Mouse (Mus musculus) lung, adult 2 months (tissue): ENCODE measurements around the gene Tspyl3. TPM values are rescaled to one million over a fixed set of nuclear protein-coding genes. Genes with fewer than 3 reads are reported as not detected.

Experiments
- DNase-seq: peaks from one replicate; pipeline ENCODE4 v3.0.0; 2022
- H3K4me1 ChIP-seq: fragments of 200-500 bp; 2 replicates; pipeline ENCODE4 v1.6.1; 2011; ENCODE audit warnings: low read length; ENCODE audit not compliant: control insufficient read depth, insufficient read depth
- H3K4me3 ChIP-seq: fragments of 200-500 bp; replicated peaks from 2 replicates; pipeline ENCODE3; 2011; ENCODE audit warnings: low read depth, mild to moderate bottlenecking, control low read depth, low read length; ENCODE audit errors: extremely low read depth
- CTCF ChIP-seq: fragments of 200-500 bp; IDR thresholded peaks from 2 replicates; pipeline ENCODE4 v1.5.1; 2011; ENCODE audit warnings: mild to moderate bottlenecking, low read length, control low read depth; ENCODE audit not compliant: insufficient read depth
- POLR2A ChIP-seq: fragments of 200-500 bp; IDR thresholded peaks from 2 replicates; pipeline ENCODE4 v1.6.1; 2011; ENCODE audit warnings: low read depth, mild to moderate bottlenecking, control low read depth, low read length, borderline replicate concordance; ENCODE audit errors: extremely low read depth
- WGBS: fragments of 180-500 bp; shearing (Covaris S2); methylation state at CpG from one replicate; pipeline ENCODE4 v1.1.7; 2018; 5-methylcytosine and 5-hydroxymethylcytosine counted together
- polyA plus RNA-seq: library from polyadenylated mRNA; depleted of rRNA; stranded (reverse); fragments of >200 nt; gene quantifications from 2 replicates; pipeline ENCODE4 v1.2.3, GENCODE M21; 2012

Tspyl3 gene
- polyA plus RNA-seq, 1 experiment, result 9.3 TPM

DNA sequence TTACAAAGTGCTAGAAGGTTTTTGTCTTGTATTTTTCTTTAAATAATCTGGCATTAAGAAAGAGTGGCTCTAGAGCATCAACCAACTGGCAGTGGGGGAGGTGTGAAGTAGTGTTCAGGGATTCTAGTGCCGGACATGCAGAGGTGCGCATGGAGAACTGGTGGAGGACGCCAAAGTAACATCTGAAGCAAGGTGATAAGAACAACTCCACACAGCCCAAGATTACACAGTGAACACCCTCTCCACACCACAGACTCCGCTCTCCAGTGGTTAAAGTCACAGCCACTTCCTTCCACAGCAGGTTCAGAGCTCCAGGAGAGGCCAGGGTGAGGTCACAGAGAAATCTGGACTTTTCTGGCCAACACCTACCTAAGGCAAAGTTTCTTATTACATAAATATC, 2.7 kb upstream of the Tspyl3 start:
- TF ChIP-seq POLR2A (no peak), CTCF (no peak)
- H3K4me3 ChIP-seq, result no peak overlapping the region
- no peak for DNase-seq
- WGBS, result 58% methylated on average over 4 of the region's 4 CpGs
- peaks cover 10% of the 10 kb centered on the region for H3K4me1 ChIP-seq

DNA sequence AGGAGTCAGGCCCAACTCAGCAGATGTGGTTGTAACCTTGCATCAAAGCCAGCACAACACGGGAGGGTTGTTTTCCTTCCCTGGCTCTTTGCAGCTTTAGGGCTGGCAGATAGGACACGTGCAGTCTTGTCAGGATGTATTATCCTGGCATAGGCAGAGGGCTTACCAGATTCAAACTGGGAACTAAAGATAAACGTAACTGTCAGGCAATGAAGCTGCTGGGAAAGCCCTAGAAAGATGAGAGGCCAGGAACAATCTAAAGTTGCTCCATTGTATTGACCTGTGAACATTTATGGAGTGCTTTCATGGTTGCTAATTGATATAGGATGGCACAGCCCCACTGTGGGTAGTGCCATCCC, 333 bp upstream of the Tspyl3 start:
- TF ChIP-seq POLR2A, result no peak
- no peak for TF ChIP-seq CTCF
- no peak for DNase-seq
- 10% methylated on average over 3 of the region's 3 CpGs for WGBS

DNA sequence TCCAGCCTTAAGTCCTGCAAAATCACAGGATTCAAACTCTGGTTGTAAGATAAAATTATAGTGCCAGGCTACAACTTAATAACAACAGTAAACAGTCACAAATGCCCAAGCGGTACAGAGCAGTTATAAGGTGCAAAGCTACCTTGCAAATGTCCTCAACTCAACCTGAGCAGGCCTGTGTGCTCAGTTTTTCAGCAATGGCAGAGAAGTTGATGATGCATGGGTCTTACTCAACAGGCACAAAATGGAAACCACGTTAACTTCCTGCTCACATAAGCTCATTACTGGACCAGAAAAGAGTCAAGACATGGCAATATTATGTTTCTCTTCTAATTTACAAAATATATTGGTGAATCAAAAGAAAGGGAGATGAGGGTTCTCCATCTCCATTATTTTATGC, 2.7 kb downstream of the Tspyl3 start:
- DNase-seq, result no peak
- WGBS, result 88% methylated on average over 2 of the region's 2 CpGs

More for the DNA sequence above, 333 bp upstream of the Tspyl3 start:
- Histone ChIP-seq H3K4me1 (peaks cover 10% of the 10 kb centered on the region), H3K4me3 (peak overlapping the region; percentile 92)

DNA sequence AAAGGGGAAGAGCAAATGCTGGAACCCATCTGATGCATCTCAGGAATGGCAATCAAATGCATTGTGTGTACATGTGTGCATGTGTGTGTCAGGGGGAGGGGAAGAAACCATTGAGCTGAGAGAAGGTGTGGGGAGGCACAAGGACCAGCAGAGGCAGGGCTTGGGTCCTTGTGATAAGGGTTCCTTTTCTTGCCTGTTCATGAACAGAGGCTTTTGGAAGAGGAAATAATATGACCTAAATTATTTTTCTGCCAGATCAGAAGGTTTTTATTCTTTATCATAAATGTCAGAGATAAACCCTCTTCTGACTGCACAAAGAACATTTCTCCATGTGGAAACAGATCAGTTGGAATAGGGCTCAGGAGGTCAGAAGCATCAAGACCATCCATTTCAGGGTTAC, 3.1 kb downstream of the Tspyl3 start:
- TF ChIP-seq POLR2A, result no peak
- no peak for TF ChIP-seq CTCF
- no peak for DNase-seq
- no peak overlapping the region for H3K4me3 ChIP-seq
- H3K4me1 ChIP-seq, result peaks cover 8% of the 10 kb centered on the region

More for the DNA sequence above, 2.7 kb downstream of the Tspyl3 start:
- Histone ChIP-seq H3K4me3 (no peak overlapping the region), H3K4me1 (peaks cover 8% of the 10 kb centered on the region)
- no peak for TF ChIP-seq POLR2A
- TF ChIP-seq CTCF, result no peak

DNA sequence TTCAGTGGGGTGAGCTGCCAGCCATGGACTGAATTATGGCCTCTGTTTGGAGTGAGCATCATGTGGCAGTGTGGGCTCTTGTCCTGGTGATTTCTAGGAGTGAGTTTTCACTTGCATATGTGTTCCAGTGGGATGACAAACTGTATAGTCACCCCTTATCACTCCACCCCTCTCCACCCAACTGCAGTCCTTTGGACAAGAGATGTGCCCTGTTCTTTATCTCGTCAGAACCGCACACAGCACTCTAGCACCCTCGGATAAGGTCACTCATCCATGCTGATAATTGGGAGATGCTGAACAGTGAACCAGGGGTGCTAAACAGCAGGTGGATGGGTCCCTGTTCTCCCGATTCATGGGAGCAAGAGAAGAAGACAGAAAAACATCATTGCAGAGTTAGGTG, 3.6 kb downstream of the Tspyl3 start:
- WGBS, result 83% methylated on average over 4 of the region's 4 CpGs
- Histone ChIP-seq H3K4me1 (peaks cover 8% of the 10 kb centered on the region), H3K4me3 (no peak overlapping the region)
- TF ChIP-seq POLR2A (no peak), CTCF (no peak)
- no peak for DNase-seq

DNA sequence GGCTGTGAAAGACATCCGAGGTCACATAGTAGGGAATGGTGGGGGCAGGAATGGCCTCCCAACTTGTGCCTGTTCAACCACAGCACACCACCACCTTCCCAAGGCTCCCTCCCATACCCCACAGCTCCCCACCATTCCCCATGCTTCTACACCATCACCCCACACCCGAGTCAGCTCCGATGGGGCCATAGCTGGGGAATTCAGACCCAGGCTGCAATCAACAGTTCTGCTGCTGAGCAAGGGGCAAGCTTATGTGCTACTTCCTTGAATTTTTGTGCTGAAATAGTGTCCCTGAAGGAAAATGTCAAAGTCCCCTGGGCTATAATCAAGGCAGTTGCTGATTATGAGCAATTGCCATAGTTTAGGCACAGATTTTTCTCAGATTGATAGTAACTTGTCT, 6.7 kb downstream of the Tspyl3 start:
- H3K4me1 ChIP-seq, result peaks cover 4% of the 10 kb centered on the region
- DNase-seq, result no peak
- no peak for TF ChIP-seq POLR2A
- no peak for TF ChIP-seq CTCF
- WGBS, result 64% methylated on average over 3 of the region's 3 CpGs
- H3K4me3 ChIP-seq, result no peak overlapping the region

DNA sequence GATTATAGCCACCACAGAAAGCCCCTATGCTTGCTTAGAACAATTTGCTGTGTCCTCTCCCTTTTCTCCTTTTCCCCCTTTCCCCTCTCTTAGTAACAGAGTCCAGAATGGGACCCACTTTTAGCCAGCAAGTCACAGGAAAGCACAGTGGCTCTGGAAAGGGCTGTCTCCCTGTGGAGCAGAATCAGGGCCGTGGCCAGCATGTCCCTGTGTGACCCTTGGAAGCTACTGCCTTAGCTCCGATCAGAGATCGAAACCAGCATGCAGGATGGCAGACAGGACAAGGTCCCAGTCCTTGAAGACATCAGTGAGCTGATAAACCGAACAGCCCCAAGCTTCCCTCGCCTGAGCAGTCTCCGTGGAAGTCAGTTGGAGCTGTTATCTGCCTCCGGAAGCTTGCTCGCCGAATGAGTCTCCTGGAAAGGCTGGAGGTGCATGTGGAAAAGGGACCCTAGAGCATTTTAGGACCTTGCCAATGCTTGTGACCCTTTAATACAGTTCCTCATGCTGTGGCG, 7.4 kb downstream of the Tspyl3 start:
- DNase-seq, result no peak
- no peak overlapping the region for H3K4me3 ChIP-seq
- TF ChIP-seq CTCF (no peak), POLR2A (no peak)
- H3K4me1 ChIP-seq, result peaks cover 4% of the 10 kb centered on the region
- WGBS, result 82% methylated on average over 10 of the region's 10 CpGs

DNA sequence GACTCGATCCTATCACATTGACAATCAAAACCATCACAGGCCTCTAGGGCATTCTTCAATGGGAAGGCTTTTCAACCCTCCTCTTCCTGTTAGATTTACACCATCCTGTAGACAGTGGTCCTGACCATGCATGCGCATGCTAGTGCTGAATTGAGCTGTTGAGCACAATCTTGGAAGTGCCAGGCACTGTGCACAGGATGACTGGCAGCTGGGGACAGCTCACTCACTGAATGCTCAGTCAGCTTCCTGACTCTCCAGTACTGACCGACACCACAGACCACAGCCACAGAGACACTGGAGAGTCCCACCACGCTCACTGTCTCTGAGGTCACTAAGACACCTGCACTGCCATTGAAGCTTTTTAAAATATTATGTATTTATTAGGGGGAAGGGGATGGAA, 9.8 kb downstream of the Tspyl3 start:
- H3K4me1 ChIP-seq, result peaks cover 4% of the 10 kb centered on the region
- WGBS, result 63% methylated on average over 4 of the region's 4 CpGs
- no peak for TF ChIP-seq POLR2A
- no peak for TF ChIP-seq CTCF
- DNase-seq, result no peak
- H3K4me3 ChIP-seq, result no peak overlapping the region

DNA sequence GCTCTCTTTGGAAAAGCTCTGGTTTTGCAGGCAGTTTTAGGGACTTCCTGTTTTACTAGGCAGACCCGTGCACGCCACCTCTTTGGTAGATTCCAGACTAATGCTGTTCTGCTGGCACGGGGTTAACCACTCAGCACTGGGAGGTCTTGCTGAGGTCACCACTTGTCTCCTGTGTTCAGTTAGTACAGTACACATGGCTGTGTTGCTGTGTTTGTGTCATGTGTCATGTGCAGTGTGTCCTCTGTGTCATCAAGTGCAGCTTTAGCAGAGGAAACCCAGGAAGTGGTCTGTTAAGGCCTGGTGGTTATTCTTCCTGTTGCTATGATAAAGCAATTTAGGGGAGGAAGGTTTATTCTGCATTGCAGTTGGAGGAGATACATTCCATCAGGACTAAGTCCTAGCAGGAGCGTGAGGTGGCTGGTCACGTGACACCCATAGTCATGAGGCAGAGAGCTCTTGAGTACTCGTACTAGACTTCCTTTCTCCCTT, 10.4 kb downstream of the Tspyl3 start:
- Histone ChIP-seq H3K4me3 (no peak overlapping the region), H3K4me1 (peaks cover 4% of the 10 kb centered on the region)
- 32% methylated on average over 6 of the region's 6 CpGs for WGBS
- DNase-seq, result no peak
- no peak for TF ChIP-seq CTCF
- TF ChIP-seq POLR2A, result no peak

DNA sequence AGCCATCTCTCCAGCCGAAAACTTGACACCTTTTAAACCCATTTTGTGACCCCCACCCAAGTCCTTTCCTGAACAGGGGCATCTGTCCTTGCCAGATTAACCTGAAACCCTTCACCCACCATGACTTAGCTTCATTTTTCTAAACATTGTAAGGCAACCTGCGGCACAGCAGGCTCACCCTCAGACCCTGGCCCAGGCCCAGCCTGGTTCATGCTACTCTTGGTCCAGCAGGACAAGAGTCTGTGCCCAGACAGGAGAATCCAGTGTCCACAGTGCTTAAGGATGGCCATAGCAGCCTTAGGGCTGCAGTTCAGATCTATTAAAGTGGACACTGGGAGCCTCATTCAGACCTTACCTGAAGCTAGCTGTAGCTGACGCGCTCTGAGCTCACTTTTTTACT, 11.9 kb downstream of the Tspyl3 start:
- WGBS, result 91% methylated on average over 4 of the region's 4 CpGs
- TF ChIP-seq CTCF, result no peak
- TF ChIP-seq POLR2A, result no peak
- Histone ChIP-seq H3K4me1 (peaks cover 4% of the 10 kb centered on the region), H3K4me3 (no peak overlapping the region)
- DNase-seq, result no peak
